Mouse (Mus musculus): ENCODE data around the gene Vax1.

The Vax1 gene

DNA sequence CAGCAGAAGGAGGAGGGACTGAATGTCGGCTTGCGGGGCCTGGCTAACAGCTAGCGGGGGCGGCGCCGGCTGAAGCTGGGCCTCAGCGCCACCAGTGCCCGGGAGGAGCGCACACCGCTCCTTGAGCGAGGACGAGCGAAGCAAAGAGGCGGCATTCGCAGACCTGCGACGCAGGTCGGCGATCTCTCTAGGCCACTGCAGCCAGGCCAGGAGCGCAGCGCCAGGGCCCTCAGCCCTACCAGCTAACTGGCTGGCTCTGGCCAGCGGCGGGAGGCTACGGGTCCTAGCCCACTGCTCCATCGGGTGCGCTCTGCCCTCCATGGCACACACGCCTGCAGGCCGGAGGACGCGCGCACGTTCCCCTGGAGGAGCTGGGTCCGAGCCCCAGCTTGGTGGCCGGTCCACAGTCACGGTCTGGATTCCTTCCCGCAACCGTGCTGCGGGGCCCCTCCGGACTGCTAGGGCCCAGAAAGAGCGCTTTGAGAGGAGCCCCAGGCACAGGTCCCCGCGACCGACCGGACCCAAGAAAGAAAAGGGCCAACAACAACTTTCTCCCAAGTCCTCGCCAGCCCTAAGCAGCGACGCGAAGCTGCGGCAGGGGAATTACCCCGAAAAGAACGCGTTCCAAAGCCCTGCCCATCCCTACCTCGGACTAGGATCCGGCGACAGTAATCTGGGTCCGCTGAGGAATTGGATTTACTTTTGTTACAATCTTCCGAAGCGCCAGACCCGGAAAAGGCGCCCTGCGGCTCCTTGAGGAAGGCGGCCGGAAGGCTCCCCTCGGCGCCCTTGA lies 517 bp downstream of the Vax1 start:
- DNase-seq (ENCODE audit: low spot score in 2 of 2) = no peak

DNA sequence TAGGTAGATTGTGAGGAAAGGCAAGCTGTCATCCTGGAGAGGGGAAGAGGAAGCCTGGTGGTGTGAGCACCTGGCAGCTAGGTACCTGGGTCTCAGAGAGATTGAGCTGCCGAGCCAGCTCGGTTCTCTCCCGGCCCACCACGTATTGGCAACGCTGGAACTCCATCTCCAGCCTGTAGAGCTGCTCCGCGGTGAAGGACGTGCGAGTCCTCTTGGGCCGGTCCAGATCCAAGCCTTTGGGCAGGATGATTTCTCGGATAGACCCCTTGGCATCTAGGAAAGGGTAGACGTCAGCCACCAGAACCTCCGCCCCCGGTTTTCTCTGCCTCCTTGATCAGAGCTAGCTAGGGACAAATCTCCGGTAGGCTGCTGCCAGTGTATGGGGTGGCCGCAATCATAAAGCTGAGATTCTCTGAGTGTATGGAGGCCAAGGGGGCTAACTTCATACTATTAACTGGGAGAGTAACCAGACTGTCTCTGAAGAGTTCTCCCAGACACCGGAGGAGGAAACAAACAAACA lies 1.4 kb downstream of the Vax1 start:
- no peak for DNase-seq (ENCODE audit: low spot score in 2 of 2)

DNA sequence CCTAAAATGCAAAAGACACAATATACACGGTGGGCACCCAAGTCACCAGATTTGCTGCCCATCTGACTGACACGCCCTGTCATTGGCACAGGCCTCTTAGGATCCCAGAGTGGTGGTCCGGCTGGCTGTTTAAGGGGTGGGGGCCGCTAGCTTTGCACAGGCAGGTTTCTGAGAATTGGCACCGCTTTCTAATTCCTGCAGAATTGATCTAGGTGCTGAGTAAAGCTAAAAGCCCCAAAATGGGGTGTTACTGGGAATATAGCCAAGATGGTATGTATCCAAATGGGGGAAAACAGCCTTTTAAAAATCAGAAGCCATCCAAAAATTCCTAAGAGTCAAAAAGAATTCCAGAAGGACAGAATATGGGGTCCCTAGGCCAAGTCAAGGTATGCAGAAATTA lies 2.0 kb downstream of the Vax1 start:
- DNase-seq (ENCODE audit: low spot score in 2 of 2) = no peak

DNA sequence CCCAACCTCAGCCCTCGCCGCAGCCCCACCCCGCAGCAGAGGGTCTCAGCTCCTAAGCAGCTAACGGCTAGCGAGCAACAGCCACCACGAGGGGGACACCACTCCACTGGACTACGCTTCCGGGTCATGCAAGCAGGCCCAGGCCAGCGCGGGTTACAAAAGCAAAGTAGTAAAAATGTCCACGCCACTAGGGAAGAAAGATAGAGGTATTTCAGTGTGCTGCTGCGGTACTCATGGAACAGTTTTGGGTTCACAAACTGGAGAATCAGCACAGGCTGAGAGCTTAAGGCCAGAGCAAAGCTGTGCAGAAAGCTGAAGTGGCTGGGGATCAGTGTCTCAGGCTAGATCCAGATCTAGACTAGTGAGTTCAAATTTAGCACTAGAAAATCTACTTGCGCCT lies 3.0 kb downstream of the Vax1 start:
- DNase-seq (ENCODE audit: low spot score in 2 of 2) = no peak

DNA sequence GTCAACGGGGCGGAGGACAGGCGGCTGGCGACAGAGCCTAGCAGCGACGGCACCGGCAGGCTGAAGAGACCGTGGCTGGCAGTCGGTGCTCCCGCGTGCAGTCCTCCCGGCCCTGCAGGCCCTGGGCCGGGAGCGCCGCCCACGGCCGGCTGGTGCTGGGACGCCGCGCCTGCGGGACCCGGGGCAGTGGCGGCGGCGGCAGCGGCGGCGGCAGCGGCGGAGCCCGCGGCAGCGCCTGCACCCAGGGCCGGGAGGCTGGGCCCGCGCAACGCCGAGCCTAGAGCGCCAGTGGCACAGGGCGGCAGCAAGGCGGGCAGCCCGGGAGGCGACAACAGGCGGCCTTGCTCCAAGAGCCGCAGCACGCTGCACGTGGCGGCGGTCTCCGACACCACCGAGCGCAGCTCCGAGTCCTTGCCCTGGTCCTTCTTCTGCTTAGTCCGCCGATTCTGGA lies 3.5 kb downstream of the Vax1 start:
- DNase-seq (ENCODE audit: low spot score in 2 of 2) = no peak

DNA sequence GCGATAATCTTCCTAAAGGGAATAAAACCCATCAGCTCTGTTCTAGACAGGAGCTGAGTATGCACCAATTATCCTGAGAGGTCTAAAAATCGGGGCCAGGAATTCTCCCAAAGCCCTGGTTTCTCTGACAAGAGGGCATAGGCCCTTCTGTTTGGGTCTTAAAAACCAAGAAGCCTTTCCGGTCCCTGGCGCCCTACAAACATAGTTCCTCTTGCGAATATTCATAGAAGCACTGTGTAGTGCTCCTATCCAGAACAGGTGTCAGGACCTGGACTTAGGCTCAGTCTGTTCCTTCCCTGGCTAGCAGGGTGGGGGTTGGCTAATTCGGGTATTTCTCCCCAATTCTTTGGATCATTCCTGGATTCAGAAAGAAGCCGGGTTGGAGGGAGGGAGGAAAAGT lies 4.3 kb downstream of the Vax1 start:
- no peak for DNase-seq (ENCODE audit: low spot score in 2 of 2)

DNA sequence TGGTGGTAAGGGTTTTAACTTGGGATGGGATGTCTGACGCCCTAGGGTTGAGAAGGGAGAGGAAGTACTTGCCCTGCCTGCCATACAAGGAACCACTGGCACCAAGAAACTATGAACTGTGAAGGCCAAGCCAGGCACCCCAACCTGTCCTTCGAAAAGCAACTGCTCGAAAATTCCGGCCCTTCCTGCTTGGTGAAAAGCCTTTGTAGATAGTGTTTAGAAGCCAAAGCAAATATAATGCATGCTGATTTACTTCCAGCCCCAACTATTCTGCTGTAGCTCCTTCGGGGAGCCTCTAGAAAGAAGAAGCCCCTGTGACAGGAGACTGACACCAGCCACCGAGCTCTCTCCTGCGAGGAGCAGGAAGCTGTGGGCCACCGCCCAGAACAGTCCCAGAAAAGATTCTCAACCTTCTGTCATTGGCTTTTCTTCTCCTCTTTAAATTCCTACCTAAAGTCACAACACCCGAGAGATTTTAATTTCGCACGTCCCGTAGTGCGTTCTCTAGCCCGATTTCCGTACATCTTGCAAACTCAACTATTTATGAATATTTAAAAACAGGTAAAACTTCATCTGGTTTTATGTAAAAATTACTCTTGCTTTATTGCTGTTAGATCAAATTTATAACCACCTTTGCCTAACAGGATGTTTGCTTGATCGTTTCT lies 4.8 kb downstream of the Vax1 start:
- DNase-seq (ENCODE audit: low spot score in 2 of 2) = no peak

DNA sequence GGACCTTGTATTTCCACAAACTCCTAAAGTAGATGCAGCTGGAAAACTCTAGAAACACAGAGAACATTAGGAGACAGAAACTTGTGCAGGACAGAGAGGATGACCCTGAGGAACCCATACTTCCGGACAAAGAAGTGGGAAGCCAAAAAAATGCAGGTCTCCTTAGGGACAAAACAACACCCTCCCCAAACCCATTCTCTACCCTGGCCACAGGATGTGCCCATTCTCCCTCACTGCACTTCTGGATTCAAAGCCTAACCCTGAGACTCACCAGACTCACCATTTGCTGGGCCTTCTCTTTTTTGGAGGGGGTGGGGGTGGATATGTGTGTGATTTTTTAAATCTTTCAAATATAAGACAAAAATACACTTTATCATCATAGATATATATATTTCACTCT lies 5.7 kb downstream of the Vax1 start:
- DNase-seq (ENCODE audit: low spot score in 2 of 2) = no peak

DNA sequence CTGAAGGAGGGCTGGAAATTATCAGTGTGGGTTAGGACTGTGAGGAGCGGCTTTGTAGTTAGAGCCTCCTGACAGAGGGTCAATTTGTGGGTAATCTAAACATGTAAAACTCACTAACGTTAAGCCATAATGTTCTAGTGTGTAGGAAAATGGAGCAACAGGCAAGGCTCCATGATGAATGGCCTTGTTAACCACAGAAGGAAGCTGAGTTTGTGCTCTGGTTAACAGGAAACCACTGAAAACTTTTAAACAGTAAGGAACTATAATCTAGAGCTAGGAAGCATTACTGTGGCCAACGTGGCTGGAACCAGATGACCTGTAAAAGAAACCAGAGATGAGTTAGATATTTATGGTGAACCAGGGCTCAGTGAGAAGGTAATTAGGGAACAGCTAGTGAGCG lies 13.2 kb downstream of the Vax1 start:
- no peak for DNase-seq (ENCODE audit: low spot score in 2 of 2)

DNA sequence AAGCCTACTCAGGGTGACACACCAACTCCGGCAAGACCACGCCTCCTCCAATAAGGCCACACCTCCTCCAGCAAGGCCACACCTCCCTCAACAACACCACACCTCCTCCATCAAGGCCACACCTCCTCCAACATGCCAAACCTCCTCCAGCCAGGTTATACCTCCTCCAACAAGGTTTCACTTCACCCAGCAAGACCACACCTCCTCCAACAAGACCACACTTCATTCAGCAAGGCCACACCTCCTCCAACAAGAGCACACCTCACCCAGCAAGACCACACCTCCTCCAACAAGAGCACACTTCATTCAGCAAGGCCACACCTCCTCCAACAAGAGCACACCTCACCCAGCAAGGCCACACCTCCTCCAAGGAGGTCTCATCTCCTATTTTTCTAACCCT lies 15.7 kb downstream of the Vax1 start:
- DNase-seq (ENCODE audit: low spot score in 2 of 2) = no peak

DNA sequence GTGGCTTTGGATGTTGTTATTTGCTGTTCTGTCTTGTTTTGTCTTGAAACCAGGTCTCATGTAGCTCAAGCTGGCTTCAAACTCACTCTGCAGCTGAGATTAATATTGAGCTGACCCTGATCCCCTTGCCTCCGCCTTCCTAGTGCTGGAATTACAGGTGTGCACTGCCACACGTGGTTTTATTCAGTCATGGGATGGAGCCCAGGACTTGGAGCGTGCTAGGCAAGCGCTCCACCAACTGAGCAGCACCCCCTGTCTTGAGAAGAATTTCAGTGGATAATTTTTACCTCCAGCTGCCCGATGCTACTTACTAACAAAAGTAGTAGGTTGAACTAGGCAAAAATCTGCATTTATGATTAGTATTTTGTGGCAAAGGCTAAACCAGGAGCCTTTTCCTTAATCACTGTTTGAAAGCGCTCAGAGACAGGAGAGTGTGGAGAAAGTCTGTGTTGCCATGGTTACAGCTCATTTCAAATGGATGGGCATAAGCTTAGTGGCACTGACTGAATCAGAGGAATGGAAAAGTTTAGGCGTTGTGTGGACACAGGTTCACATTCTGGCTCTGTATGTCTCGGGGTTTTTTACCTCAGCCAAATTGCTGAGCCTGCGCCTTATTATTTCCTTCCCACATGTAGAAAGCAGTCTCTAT lies 24.2 kb downstream of the Vax1 start:
- DNase-seq (ENCODE audit: low spot score in 2 of 2) = no peak

DNA sequence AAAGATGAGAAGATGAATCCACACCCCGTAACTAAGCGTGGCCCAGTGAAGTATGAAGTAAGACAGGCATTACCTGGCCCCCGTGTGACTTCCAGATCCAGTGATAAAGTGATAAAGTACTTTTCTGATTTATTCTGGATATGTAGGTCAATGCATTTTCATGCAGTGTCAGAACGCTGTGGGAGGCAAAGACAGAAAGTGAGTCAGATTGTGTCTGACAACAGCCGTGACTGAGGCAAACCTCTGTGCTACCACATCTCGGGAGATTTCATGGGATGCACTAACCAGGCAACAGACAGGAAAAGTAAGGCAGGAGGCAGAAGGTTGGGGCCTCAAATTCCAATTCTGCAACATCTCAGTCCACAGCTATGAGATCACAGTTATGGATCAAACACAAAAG lies 24.8 kb downstream of the Vax1 start:
- DNase-seq (ENCODE audit: low spot score in 2 of 2) = no peak

DNA sequence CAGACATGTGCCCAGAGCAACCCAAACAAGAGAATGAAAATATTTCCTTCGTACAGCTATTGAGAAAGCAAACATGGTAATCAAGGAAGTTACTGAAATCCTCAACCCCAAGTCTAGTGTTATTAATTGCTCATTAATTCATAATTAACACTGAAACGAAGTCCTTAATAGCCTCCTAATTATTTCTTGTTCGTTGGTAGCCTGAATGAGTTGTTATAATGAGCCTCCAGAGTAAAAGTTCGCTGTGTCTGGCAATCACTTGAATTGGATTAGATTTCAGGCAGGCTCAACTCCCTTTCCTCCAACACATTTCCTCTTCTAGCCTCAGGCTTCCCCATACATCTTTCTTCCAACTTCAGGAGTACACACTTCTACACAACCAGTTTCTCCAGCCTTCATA lies 27.6 kb downstream of the Vax1 start:
- no peak for DNase-seq (ENCODE audit: low spot score in 2 of 2)

DNA sequence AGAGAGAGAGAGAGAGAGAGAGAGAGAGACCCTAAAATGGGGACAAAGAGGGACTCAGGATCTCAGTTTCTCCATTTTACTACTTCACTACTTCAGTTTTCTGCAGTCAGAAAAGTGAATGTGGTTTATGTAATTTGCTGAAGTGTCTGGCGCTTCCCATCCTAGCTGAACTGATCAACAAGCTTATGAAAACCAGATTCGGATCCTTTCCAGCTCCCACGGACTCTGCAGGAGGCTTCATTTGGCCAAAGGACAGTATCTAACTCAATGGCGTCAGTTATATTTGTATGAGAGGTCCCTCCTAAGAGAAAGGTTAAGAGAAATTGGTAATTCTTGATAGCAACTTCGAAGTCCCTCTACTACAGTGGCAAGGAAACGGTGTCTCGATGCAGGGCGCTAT lies 34.5 kb downstream of the Vax1 start:
- DNase-seq (ENCODE audit: low spot score in 2 of 2) = no peak

DNA sequence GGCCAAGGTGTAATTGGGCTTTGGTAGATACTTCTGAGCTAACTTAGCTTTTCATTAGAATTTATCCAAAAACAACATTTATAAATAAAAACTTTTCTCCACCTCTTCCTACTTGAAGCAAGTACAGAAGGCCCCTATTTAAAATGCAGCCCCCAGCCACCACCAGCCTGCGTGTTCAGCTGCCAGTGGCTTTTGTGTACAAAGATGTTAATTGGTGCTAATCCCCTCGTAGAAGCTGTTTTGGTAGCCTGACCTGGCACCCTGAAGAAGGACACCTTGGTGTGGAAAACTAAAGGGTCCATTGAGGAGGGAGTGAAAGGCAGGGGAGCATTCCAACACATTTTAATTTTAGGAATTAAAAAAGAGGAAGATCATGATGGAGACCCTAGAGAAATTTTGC lies 34.9 kb downstream of the Vax1 start:
- no peak for DNase-seq (ENCODE audit: low spot score in 2 of 2)

DNA sequence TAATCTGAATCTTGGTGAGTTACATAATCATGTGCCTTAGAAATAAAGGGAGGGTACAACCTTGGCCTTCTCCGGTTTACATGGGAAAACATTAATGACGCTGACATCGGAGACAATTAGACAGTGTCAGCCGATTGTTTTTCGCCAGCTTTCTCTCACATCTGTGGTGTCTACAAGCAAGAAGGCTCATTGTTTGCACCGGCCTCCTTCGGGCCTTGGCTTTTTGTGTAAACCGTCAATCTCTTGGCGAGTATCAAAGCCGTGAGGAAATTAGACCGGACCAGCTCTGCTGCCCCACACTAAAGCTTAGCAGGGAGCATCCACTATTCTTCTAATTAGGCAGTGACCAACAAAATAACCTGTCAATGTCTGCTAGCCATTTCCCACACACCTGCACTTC lies 36.7 kb downstream of the Vax1 start:
- no peak for DNase-seq (ENCODE audit: low spot score in 2 of 2)

DNA sequence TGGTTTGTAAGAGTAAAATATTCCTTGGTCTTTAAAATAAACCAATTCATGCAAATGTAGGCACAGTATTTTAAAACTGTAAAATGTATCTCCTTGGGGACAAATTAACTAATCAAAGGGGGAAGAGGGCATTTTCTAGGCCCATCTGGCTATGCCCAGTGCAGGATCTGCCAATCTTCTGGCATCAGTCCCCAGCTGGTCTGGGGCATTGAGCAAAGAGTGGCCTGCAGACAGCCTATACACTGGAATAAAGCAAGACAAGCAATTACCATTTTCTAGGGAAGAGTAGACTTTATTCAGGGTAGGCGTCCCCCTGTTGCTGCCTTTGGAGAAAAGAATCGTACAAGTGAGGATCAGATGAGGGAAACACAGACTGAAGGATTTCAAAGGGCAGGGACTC lies 40.2 kb downstream of the Vax1 start:
- DNase-seq (ENCODE audit: low spot score in 2 of 2) = no peak

DNA sequence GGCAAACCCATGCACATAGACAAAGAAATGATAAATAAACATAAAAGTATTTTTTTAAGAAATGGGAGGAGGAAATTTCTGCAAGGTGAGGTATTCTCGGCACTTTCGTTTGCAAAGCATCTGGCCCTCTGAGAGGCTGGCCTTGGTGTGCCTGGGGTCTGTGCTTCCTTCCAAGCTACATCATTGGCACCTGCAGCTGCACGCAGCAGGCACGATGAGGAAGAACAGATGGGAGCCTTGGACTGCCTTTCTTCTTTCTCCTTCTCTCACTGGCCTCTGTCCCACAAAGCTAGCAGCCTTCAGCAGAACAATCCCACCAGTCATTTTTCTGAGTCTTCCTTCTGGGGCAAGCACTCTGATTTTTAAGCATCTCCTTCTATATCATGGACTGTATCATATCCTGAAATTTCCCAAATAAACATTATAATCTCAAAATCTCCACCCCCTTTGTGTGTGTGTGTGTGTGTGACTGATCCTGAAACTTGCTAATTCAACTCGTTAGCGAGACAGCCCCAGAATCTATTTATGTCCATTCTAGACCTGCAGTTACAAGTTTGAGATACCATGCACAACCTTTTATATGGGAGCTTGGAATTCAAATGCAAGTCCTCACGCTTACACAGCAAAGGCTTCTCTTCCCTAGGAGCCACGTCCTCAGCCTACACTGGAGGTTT lies 41.2 kb downstream of the Vax1 start:
- no peak for DNase-seq (ENCODE audit: low spot score in 2 of 2)

DNA sequence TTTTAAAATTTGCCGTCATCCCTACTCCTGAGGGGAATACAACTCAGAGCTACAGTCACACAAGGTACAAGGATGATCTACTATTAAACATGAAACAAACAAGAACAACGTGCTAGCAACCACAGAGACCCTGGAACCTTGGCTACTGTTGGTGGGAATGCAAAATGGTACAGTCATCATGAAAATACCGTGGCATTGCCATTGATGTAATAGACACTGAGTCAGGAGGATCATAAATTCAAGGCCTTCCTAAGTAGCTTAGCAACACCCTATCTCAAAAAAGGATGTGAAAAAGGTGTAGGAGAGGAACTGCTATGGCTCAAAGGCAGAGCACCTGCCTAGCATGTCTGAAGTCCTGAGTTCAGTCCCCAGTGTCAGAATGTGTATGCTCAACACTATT lies 42.4 kb downstream of the Vax1 start:
- DNase-seq (ENCODE audit: low spot score in 2 of 2) = no peak

Data from heart, adult 9 months (tissue).